Mouse (Mus musculus): Measurements from ENCODE around the gene Tmem189.

DNA sequence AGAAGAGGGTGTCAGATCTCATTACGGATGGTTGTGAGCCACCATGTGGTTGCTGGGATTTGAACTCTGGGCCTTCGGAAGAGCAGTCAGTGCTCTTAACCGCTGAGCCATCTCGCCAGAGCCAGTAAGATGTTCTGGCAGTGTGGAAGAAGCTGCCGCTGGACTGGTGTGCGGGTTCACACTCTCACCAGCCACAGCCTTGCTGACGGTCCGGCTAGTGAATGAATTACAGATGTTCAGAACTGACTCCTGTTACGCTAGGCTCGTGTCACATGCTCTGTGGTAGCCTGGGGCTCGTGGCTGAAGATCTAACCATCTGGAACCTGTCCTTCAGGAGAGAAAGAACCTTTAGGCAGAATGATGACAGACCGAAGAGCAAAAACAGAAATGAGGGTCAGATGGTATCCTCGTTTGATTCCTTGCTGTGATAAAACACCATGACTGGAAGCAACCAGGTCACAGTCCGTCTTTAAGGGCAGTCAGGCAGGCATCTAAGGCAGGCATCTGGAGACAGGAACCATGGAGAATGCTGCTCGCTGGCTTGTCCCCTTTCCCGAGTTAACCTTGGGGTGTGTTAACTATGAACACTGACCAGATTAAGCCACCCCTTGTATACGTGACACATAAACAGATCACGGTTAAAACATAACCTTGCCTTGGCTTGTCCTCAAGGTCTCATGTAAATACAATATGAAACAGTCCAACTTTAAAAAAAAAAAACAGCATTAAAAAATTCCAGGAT is 23.5 kb downstream of the Tmem189 start:
- TF ChIP-seq CTCF (IDR thresholded peaks at IDR 0.05; ENCODE audit: low read depth, low read length) (no peak), GATA1 (IDR thresholded peaks at IDR 0.05; ENCODE audit: borderline replicate concordance, low read length) (no peak), TAL1 (conservative IDR thresholded peaks at IDR 0.05; ENCODE audit: low read depth, low read length) (no peak), POLR2AphosphoS5 (IDR thresholded peaks at IDR 0.05; ENCODE audit: insufficient replicate concordance, low read depth, low read length) (no peak), GATA2 (IDR thresholded peaks at IDR 0.05; ENCODE audit: borderline replicate concordance, low read depth, low read length) (no peak)
